Mouse (Mus musculus) liver, adult 2 months (tissue): Measurements from ENCODE around the gene Fbxo7. TPM values are rescaled to one million over a fixed set of nuclear protein-coding genes. Genes with fewer than 3 reads are reported as not detected.

Experiments
- DNase-seq: peaks from one replicate; pipeline ENCODE4 v3.0.0-alpha.2; 2011; ENCODE audit warnings: low read depth, low spot score; ENCODE audit errors: extremely low read depth
- H3K27ac ChIP-seq: fragments of 200-500 bp; replicated peaks from 2 replicates; pipeline ENCODE4 v1.5.1; 2012; ENCODE audit warnings: low read depth, mild to moderate bottlenecking, control low read depth, inconsistent platforms, low read length; ENCODE audit not compliant: insufficient read depth
- H3K27me3 ChIP-seq: fragments of 200-500 bp; 2 replicates; pipeline ENCODE4 v1.6.1; 2012; ENCODE audit warnings: mild to moderate bottlenecking, moderate library complexity, low read length, inconsistent platforms; ENCODE audit not compliant: control insufficient read depth, insufficient read depth
- H3K36me3 ChIP-seq: fragments of 200-500 bp; 2 replicates; pipeline ENCODE4 v1.6.1; 2012; ENCODE audit warnings: low read length, inconsistent platforms; ENCODE audit not compliant: control insufficient read depth, insufficient read depth
- H3K4me1 ChIP-seq: fragments of 200-500 bp; 2 replicates; pipeline ENCODE4 v1.6.1; 2011; ENCODE audit warnings: low read length; ENCODE audit not compliant: control insufficient read depth, insufficient read depth
- H3K4me3 ChIP-seq: fragments of 200-500 bp; 2 replicates; pipeline ENCODE4 v1.5.1; 2011; ENCODE audit warnings: low read depth, mild to moderate bottlenecking, control low read depth, low read length, moderate library complexity; ENCODE audit not compliant: insufficient read depth
- H3K79me2 ChIP-seq: fragments of 200-500 bp; 2 replicates; pipeline ENCODE4 v1.6.1; 2012; ENCODE audit warnings: inconsistent platforms, mild to moderate bottlenecking, low read length, moderate library complexity; ENCODE audit not compliant: control insufficient read depth, insufficient read depth
- H3K9ac ChIP-seq: fragments of 200-500 bp; 2 replicates; pipeline ENCODE4 v1.6.1; 2012; ENCODE audit warnings: low read depth, mild to moderate bottlenecking, control low read depth, inconsistent platforms, low read length
- CTCF ChIP-seq: fragments of 200-500 bp; IDR thresholded peaks from 2 replicates; pipeline ENCODE4 v1.5.1; 2011; ENCODE audit warnings: low read depth, low read length, control low read depth
- POLR2A ChIP-seq: fragments of 200-500 bp; IDR thresholded peaks from 2 replicates; pipeline ENCODE4 v1.6.1; 2011; ENCODE audit warnings: low read length, control low read depth; ENCODE audit not compliant: insufficient read depth; ENCODE audit errors: extremely low read depth
- WGBS: fragments of 180-500 bp; shearing (Covaris S2); methylation state at CpG from one replicate; pipeline ENCODE4 v1.1.7; 2018; 5-methylcytosine and 5-hydroxymethylcytosine counted together
- polyA plus RNA-seq: library from polyadenylated mRNA; depleted of rRNA; stranded (reverse); fragments of >200 nt; gene quantifications from 2 replicates; pipeline ENCODE4 v1.2.3, GENCODE M21; 2012
- total RNA-seq: library from RNA; depleted of rRNA; stranded (reverse); fragments of >200 nt; gene quantifications from 2 replicates; pipeline ENCODE4 v1.2.3, GENCODE M21; 2014

The Fbxo7 gene
- total and polyA plus RNA-seq, 2 experiments: 13.0 to 19.9 TPM

- TF ChIP-seq CTCF (no peak), POLR2A (no peak)
- Histone ChIP-seq H3K4me1 (no peaks in the 10 kb centered on the region), H3K79me2 (no peaks in the 10 kb centered on the region), H3K27me3 (no peaks in the 10 kb centered on the region), H3K36me3 (no peaks in the 10 kb centered on the region), H3K27ac (no peak overlapping the region), H3K4me3 (no peak overlapping the region), H3K9ac (no peak overlapping the region)
- 90% methylated on average over 4 of the region's 4 CpGs for WGBS
- DNase-seq: no peak
Observed at GRCm38 (mm10) chr10:86000447-86000846, 21.3 kb upstream of the Fbxo7 start.

DNA sequence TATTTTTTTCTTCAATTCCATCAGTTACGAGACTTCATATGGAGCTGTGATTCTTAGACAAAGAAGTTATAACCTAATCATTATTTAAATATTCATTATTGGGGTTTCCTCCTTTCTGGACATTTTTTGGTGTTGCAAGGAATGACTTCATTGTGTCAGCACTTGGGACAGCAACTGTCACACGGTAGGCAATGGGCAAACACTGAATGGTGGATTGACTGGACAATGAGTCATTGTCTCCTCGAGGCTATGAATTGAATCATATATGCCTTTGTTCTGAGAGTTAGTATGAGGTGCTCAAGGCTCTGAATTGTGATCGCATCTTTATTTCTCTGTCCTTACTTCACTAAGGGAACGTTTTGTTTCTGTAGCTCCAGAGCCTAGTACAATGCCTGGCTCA, 15.3 kb upstream of the Fbxo7 start:
- H3K27ac ChIP-seq: no peak overlapping the region
- no peaks in the 10 kb centered on the region for H3K79me2 ChIP-seq
- no peaks in the 10 kb centered on the region for H3K4me1 ChIP-seq
- TF ChIP-seq POLR2A: no peak
- no peak for TF ChIP-seq CTCF
- WGBS: 82% methylated on average over 5 of the region's 5 CpGs
- H3K9ac ChIP-seq: no peak overlapping the region
- DNase-seq: no peak
- H3K36me3 ChIP-seq: no peaks in the 10 kb centered on the region
- no peaks in the 10 kb centered on the region for H3K27me3 ChIP-seq
- H3K4me3 ChIP-seq: no peak overlapping the region

DNA sequence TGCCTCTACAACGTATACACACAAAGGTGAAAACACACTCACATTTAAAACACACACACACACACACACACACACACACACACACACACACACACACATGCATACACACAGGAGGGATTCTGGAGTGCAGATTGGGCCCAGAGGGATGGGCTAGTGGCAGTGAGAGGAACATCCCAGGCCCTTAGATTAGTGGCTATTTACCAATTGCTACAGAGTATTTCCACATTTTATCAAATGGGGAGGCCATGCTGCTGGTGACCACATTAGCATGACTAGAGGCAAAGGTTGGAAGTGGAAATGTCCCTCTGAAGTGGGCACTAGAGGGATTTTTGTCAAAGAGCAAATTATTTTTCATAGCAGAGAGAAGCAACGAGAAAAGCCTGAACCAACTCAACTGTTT, 12.1 kb upstream of the Fbxo7 start:
- Histone ChIP-seq H3K4me1 (no peaks in the 10 kb centered on the region), H3K9ac (no peak overlapping the region), H3K4me3 (no peak overlapping the region), H3K27ac (no peak overlapping the region), H3K27me3 (no peaks in the 10 kb centered on the region), H3K36me3 (no peaks in the 10 kb centered on the region), H3K79me2 (no peaks in the 10 kb centered on the region)
- 91% methylated on average over 2 of the region's 2 CpGs for WGBS
- DNase-seq: no peak
- TF ChIP-seq POLR2A (no peak), CTCF (no peak)

GRCm38 (mm10) chr10:86010636-86011035, 11.1 kb upstream of the Fbxo7 start:
- Histone ChIP-seq H3K36me3 (no peaks in the 10 kb centered on the region), H3K79me2 (no peaks in the 10 kb centered on the region), H3K27me3 (no peaks in the 10 kb centered on the region), H3K4me1 (no peaks in the 10 kb centered on the region), H3K4me3 (no peak overlapping the region), H3K27ac (no peak overlapping the region), H3K9ac (no peak overlapping the region)
- TF ChIP-seq POLR2A (no peak), CTCF (no peak)
- no peak for DNase-seq
- WGBS: 68% methylated on average over 6 of the region's 6 CpGs

DNA sequence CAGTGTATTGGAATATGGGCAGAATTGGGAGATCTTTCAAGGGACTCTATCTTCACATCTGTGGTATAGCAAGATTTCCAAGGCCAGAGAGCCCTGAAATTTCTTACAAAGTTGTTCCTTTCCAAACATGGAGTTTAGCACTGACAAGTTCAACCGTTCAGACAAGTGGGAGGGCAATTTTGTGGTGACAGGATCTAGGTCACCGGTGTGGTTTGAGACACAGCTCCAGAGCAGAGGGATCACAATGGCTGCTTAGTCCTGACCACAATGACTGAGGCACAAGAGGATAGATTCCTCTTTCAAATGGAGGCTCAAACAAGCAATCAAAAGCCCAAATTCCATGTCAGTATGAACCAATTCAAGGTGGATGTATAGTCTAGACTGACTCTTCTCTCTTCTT, 10.6 kb upstream of the Fbxo7 start:
- TF ChIP-seq POLR2A: no peak
- no peak for DNase-seq
- H3K4me3 ChIP-seq: no peak overlapping the region
- 76% methylated on average over 2 of the region's 2 CpGs for whole genome bisulfite sequencing
- H3K79me2 ChIP-seq: no peaks in the 10 kb centered on the region
- no peak overlapping the region for H3K27ac ChIP-seq
- H3K27me3 ChIP-seq: no peaks in the 10 kb centered on the region
- H3K9ac ChIP-seq: no peak overlapping the region
- no peaks in the 10 kb centered on the region for H3K4me1 ChIP-seq
- no peaks in the 10 kb centered on the region for H3K36me3 ChIP-seq

DNA sequence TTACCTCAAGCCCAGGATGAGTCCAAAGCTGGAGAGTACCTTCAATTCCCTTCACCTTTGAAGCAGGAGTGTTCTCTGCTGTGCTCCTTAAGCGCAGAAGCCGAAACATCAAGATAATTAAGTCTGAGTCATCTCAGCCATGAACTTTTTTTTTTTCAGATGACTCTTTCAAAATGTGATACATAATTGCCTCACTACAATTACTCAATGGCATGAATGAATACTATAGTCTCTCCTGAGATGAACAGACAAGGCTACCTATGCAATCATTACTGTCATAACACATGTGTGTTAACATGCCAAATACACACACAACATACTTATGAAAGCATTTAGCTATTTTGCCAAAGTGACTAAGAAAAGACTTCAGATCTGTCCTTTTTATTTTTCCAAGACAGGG, 10.0 kb upstream of the Fbxo7 start, which contains the start of gene Bpifc:
Bpifc (minus strand) TSS at position 115 of the 400 bp plus-strand sequence.
- TF ChIP-seq POLR2A: no peak
- Histone ChIP-seq H3K79me2 (no peaks in the 10 kb centered on the region), H3K9ac (no peak within 1 kb of the TSS), H3K27me3 (no peaks in the 10 kb centered on the region), H3K27ac (no peak within 1 kb of the TSS), H3K36me3 (no peaks in the 10 kb centered on the region), H3K4me3 (no peak within 1 kb of the TSS), H3K4me1 (no peaks in the 10 kb centered on the region)
- WGBS: 92% methylated on average over 2 of the region's 2 CpGs
- no peak for DNase-seq
